Mouse (Mus musculus) heart, adult 11 months (tissue): ENCODE measurements around the gene Stim1.

Experiments used
- DNase-seq: peaks from one replicate; pipeline ENCODE4 v3.0.0; 2022

Stim1 gene

DNA sequence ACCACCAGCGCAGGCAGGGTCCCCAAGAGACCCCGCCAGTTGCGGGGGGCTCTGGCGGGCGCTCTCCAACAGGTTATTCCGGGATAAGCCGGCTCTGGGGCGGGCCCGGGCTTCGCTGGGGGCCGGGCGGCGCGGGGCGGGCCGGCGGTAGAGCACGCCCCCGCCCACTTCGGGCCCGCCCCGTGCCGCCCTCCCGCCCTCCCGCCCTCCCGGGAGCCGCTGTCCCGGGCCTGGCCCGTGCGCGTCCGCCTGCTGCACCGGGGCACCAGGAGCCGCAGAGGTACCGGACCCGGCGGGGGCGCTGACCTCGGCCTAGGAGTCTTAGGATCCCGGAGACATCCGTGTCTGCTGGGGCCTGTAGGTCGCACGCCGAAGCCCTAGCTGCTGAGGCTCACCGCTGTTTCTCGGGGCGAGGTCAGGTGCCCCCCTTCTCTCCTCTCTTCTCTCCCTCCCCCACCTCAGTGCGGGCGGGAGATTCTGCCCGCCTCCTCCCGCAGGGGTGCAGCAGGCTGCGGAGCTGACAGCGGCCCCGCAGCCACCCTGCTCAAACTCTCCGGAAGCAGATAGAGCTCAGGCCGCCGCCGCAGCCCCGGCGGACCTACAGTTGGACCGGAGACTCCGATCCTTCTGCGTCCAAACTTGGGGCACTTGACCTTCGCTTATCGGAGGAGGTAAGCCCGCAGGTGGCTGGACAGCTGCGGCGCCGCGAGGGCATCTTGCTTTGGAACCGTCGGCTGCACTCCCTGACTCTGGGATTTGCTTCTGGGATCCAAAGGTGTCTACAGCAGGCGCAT, at the start of gene Stim1:
Gene Stim1 (plus strand): TSS at position 206 of the 794 bp plus-strand sequence.
- DNase-seq = peak; percentile 98

DNA sequence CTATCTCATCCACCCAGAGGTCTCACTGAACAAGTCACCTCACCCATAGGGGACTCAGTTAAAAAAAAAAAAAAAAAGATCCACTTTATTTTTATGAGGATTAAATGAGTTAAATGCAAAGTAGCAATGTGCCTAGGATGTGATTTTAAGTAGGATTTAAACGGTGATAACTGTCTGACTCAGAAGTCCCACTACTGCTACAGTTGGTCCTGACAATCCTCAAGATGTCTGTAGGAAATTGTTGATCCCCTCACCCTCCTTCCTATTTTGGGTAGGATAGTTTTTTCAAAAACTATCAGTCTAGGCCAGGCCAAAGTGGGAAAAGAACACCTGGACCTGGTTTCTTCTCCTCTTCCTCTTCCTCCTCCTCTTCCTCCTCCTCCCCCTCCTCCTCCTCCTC, 45.7 kb upstream of the Stim1 start:
- no peak for DNase-seq

DNA sequence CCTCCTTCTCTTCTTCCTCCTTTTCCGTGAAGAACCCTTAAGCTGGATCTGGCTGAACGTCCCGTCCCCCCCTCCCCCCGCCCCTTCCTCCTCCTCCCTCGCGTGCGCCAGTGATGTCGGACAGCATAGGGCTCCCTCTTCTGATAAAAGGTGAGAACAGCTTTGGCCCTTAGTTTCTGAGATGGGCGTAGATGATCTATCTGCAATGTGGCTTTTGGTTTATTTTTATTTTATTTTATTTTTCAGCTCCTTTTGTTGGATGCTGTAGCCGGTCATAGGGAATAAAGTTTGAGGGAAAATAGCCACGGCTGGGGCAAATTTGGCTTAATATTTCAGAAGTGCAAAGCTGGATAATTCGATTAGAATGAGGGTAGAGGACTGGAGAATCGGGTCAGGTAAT, 45.3 kb upstream of the Stim1 start:
- DNase-seq = peak; percentile 94

DNA sequence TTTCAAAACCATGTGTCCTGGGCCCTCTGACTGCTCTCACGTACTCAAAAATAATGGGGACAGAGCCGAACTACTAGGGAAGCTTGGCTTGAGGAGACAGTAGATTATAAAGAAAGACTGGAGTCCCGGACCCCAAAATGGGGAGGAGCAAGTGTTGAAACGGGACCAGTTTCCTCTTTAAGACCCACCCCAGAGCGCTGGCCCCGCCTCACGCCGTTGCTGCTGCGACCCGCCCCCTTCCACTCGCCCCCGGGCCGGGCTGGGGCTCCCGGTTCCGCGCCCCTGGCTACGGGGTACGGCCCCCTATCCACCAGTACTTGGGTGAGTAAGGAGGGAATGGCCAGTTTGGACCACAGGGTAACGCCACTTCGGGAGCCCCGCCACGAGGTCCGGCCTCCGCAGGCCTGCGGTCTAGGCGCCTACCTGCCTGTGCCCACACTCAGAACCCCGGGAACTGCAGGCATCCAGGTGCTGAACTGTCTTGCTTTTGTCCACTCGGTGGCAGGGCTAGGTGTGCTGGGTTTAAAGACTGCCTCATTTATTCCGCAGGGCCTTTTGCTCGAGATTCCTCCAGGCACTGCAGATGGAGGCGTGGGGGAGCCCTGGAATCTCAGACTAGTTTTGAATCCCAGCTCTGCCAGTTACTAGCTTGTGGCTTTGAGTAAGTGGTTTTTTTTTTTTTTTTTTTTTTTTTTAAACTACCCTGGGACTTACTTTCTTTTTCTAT, 44.6 kb upstream of the Stim1 start:
- DNase-seq = peak; percentile 98

DNA sequence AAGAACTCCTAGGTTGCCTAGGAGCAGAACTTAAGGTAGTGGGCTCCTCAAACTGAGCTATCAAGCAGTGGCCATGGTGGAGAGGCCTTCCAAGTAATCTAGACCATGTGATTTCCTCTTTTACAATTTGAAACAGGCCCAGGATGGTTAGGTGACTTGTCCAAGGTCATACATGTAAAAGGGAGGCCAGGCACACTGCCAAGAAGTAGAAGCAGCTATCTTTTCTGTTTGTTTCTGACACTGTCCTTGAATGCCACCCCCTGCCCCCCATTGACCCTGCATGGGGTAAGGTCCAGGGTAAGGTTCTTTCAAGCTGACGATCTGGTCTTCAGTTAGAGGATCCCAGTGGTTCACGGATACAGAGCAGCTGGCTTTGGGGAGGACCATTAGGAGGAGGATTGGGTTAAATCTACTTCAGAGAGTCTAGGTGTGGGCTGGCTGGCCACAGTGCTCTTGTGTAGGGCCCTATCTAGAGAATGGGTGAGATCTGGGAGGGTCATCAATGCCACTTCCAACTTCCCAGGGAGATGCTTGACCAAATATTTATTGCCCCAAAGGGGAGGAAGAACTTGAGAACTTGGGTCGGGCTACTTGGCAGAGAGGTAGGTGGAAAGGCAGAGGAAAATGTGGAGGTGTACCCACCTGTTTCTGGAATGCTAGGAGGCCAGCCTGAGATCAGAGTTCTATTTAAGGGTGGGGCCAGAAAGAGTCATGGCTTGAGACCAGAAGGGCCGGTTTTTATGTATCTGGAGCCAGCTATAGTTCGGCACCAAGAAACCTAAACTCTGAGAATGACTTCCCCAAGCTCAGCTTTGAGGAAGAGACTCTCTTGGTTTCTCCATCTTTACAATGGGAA, 43.5 kb upstream of the Stim1 start:
- DNase-seq = peak; percentile 93

DNA sequence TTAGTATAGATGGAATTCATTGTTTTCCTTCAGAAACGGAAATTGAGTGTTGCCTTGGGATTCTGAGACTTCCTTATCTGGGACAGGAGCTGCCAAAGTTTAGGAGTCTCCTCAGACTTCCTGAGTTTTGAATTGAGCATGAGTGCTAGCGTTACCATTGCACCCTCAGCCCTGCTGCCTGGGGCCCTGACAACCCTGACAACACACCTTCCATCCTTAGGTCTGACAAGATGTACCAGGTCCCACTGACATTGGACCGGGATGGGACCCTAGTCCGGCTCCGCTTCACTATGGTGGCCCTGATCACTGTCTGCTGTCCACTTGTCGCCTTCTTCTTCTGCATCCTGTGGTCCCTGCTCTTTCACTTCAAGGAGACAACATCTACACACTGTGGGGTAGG, 41.6 kb upstream of the Stim1 start:
- peak; percentile 92 for DNase-seq

DNA sequence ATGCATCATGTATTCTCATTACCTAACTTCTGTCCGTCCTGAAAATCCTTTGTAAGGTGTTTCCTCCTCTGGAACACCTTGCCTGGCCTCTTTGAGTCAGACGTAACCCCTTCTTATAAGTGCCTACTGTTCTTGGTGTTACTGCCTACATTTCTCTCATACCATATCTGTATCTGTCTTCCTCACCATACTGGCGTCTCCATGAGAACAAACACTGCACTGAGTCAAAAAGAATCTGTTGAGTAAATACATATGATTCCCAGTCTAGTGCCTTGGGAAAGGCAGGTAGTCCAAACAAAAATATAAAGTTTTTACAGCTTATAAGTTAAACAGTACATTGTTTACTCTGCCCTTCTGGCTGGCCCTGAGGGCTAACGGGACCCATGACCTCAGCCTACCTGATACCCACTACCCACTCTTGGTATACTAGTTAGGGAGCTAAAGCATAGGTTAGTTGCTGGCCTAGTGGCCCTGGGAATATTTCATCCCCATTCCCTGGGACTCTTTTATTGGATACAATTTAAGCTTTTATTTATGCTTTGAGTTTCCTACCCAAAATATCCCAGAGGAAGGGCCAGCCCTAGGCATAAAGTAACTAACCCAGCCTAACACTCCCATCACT, 39.4 kb upstream of the Stim1 start:
- DNase-seq = peak; percentile 78

DNA sequence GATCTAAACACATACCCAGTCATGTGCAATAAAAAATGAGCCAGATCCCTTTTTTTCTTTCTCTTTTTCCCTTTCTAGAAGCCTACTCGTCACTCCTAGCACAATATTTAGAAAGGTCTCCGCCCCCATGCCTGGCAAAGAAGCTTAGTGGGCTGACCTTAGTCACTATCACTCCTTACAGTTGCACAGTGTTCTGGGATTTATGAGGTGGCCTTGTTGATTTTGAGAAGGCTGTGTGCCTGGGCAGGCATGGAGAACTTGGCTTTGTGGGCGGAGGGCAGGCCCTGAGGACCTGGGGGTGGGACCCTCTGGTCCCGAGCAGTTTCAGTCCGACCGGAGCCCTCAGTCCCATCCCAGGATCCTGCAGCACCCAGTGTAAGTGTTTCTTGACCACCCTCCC, 37.8 kb upstream of the Stim1 start:
- DNase-seq = peak; percentile 95

DNA sequence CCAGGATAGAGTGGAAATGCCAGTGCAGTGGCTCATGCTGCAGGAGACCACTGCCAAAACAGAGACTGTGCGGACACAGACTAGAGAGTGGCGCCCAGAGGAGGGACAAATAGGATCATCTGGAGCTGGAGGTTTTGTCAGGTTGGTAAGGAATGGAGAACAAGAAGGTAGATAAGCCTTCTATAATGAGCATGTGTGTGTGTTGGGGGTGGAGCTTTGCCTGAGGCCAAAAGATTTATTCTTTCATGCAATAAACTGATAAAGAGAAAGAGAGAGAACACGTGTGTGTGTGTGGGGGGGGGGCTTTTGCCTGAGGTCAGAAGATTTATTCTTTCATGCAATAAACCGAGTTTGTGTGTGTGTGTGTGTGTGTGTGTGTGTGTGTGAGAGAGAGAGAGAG, 34.5 kb upstream of the Stim1 start:
- no peak for DNase-seq

DNA sequence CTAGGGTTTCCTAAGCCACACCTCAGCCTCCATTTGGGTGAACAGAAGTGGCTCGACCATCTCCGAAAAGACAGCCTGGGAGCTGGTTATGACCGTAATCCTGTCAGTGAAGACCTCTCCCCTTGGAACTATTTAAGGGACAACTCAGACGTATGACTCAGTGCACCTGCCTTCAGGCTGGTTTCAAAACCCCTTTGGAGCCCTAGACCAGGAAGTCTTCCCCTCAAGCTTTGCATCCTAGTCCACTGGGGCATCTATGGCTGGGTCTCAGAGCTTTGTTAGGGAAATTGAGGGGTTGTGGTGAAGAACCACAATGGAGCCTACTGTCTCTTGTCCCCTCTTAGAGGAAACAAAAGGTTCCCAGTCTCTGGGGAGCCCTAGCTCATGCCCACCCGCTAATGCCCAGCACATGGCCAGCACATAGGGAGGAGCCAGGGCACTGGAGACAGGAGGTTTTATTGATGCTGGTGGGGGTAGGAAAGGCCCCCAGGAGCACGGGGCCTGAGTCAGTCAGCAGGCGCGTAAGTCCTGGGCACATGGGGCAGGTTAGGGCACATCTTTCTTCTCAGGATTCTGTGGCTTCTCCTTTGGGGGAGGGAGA, 28.8 kb upstream of the Stim1 start:
- peak; percentile 90 for DNase-seq

DNA sequence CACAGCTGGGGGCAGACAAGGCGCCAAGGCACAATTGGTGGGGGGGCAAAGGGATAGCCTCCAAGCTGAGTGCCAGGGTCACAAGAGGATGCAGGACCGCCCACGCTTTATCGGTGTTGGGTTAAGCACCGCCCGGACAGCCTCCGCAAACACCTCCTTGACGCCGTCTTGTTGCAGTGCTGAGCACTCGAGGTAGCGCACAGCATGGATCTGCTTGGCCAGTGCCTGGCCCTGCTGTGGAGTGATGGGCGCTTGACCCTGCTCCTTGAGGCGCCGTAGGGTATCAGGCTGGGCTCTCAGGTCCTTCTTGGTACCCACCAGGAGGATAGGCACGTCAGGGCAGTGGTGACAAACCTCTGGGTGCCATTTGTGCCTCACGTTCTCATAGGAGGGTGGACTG, 28.0 kb upstream of the Stim1 start:
- DNase-seq = peak; percentile 90

DNA sequence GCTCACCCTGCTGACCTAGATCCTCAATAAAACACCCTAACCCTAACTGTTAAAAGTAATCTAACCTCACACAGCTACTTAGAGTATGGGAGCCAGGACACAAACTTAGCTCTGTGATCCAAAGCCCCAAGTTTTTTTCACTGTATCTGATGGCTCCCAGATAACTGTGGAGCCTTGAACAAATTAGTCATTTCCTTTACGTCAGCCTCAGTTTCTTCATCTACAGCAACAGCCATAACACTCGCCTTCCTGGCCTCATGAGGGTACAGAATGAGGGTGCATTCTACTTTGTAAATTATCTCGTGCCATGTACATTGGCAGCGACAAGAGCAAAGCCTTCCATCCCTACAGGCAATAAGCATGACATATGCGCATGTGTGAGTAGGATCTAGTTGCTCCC, 25.2 kb upstream of the Stim1 start:
- no peak for DNase-seq

DNA sequence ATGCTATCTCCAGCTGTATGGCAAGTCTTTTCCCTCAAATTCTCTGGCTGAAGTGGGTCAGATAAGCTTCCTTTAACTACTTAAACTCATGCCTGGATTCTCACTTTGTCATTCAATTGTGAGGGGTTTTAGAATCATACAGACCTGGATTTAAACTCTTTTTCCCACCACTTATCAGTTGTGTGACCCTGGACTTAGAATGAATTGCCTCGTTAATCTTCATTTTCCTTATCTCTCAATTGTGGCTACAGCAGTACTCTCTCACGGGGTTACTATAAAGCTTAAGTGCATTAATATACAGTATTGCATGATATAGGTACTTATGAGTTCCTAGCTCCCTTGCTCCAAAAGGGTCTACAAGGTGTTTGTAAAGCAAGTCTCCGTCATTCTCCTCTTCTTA, 24.7 kb upstream of the Stim1 start:
- DNase-seq = no peak

DNA sequence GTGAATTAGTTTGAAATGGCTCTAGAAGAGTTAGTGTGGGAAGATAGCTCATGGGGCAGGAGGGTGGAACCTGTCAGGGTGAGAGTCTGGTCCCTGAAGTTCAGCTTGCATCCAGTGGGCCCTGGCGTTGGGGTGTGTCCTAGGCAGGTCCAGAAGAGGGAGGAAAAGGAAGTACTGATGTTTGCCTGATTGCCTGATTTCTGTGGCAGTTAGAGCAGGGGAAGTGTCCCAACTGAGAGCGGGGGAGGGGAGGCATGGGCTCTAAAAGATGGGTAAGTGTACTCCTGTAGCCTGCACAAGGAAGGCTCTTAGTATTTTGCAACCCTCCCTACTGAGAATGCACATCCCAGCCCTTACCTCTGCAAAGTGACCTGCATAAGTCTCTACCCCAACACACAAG, 23.7 kb upstream of the Stim1 start:
- peak; percentile 97 for DNase-seq

DNA sequence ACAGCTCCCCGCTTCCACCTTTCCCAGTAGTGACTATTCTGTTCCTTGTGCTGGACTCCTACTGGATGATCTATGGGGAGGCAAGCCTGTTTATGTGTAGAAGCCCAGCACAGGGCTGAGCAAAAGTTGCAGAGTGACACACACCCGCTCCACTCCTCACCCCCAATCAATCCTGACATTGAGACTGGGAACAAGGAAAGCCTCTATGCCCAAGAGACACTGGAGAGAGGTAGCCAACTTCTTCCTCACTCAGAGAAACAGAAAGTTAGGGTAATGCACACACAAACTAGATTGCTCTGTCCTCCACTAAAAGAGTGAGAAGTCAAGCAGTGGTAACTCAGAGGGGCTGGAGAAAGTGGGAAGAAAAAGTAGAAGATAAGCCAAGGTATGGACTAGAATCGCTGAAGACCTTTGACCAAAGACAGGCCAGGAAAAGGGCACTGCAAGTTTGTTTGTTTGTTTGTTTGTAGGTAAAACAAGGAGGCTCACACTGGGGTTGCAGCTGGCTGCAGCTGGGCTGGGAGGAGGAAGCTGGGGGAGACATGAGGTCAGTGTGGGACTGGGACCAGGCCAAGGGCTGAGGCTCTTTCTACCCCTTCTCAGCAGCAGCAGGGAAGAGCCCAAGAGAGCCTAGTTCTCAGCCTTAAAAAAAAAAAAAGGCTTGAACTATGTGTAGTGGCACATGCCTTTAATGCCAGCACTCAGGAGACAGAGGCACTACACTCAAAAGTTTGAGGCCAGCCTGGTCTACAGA, 22.6 kb upstream of the Stim1 start:
- DNase-seq = peak; percentile 98

DNA sequence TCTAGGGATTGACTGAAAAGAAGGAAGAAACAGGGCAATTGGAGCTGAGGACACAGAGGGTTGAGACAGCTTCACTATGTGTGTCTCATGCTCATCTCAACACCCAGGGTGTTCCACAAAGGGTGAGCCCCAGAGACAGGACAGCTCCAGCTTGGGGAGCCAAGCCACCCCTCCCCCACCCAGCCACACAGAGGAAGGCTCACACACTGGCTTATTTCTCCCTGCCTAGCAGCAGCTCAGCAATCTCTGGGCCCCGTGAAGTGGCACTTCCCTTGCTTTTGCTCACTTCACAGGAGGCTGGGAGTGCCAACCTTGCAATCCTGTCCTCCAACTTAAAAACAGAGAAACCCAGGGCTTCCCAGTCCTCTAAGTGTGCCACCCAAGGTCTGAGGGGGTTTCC, 21.8 kb upstream of the Stim1 start:
- DNase-seq = peak; percentile 97

DNA sequence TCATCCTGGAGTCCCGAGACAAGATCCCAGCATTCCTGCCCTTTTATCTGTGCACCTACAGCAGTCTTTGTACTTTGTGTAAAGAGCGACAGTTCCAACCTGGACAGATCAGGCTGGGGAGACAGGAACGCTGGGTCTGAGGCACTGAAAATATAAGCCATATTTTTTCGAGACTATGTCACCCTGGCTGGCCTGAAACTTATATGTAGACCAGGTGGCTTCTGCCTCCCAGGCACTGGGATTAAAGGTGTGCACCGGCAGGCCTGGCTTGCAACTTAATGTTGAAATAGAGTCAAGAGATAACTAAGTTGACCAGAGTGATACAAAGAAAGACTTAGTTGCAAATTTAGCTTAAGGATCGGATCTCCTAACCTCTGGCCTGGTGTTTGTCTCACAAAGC, 21.3 kb upstream of the Stim1 start:
- peak; percentile 92 for DNase-seq

DNA sequence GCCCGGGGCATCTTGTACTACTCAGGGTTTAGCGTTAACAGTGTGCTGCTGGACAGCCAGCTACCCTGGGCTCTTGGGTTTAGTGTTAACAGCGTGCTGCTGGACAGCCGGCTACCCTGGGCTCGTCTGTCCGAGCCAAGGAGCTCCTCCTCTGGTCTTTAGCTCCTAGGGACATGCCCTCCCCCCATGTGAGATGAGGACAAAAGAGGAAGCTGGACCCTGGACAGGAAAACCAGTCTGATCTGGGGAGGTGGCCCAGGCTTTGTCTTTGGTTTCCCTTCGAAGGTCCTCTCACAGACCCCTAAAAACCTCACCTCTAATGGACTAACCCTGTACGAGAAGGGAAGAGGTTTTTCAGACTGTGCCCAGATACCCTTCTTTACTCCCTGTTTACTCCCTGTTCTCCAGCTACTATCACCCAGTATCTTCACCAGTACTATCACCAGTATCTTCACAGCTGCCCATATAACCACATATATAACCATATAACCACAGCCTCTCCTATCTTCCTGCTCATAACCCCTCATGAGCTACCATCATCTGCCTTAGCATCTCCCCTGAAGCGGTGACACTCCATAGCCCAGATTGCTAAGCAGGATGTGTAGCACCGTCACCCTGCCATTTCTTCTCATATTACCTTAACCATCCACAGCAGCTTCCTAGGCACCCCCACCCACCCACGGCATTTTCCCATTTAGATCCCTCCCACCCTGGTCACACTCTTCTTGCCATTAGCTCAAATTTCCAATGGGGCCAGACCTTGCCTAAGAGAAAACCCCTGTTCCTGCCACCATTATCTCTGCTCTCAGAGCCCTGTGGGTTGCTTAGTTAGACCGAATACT, 20.4 kb upstream of the Stim1 start:
- DNase-seq = peak; percentile 98

DNA sequence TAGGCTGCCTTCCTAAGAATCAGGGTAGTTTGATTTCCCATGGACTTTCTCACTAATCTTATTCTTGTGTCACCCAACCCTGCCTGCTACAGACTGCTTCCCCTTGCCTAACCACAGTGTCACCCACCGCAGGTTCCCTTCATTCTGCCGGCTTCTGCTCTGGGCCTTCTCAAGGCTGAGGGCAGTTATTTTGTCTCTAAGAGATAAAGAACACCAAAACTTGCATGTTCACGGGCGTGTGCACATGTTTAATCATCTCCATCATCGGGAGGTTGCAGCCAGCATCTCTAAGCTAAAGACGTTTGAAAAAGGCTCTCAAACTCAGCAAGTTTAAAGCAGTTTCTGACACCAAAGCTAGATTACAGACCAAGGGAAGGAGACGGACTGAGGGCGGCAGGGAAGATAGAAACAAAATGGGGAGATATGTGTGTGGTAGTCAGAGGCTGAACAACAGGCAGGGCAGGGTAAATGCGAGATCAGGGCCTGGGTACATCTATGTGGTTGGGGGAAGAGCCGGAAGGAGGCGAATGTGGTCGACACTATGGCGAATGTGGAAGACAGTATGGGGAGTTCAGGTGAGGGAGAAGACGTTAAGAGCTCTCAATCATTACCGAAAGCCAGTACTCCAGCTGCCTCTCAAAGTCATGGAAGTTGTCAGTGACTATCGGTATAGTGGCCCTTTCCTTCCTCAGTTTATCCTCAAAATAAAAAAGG, 18.8 kb upstream of the Stim1 start:
- DNase-seq = peak; percentile 92

DNA sequence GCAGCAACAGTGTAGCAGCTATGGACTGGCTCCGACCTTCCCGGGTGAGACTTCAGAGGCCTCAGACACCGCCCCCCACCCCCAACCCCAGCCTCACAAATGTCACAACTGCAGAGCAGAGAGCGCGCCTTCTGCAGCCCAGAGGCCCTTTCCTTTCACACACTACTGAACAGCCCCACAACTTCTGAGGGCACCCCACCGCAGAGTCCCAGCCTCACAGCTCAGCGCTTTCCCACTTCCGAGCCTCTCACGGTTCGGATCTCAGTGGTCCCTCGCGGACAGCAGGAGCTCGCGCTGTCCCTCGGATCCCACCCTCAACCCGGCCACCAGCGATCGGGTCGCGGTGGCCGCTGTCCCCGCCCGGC, 18.1 kb upstream of the Stim1 start:
- no peak for DNase-seq
